Mouse (Mus musculus): ENCODE data around the gene Gulp1.

Gene Gulp1

GRCm38 (mm10) chr1:44720785-44721410, 169.6 kb downstream of the Gulp1 start:
- in situ Hi-C loops (cut with MboI; ENCODE audit: unreplicated experiment in 2 of 2), result no loop called here

DNA sequence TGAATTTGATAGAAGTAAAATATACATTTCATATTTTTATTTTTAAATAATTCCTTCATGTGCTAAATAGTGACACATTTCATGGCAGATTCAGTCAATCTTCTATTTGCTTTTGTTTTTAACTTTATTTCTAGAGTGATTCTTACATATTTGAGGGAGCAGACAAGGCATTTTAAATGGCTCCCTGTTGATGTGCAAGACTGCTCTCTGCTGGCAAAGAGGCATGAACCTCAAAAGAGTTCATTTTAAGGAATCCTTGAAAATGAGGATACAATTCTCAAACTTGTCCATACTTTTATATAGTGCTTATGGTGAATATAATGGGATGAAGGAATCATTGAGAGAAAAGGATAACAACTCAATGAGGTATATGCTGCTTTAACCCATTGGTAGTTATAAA, 189.9 kb downstream of the Gulp1 start:
- in situ Hi-C loops (cut with MboI; ENCODE audit: unreplicated experiment in 2 of 2), result loop anchor here (10.0 to 25.0 kb wide), 6 partner anchors 504 to 1271 kb away; partner anchors contain the start of genes Col3a1 (in 2 of the 2) and Gm8251 (in 1 of the 2)

DNA sequence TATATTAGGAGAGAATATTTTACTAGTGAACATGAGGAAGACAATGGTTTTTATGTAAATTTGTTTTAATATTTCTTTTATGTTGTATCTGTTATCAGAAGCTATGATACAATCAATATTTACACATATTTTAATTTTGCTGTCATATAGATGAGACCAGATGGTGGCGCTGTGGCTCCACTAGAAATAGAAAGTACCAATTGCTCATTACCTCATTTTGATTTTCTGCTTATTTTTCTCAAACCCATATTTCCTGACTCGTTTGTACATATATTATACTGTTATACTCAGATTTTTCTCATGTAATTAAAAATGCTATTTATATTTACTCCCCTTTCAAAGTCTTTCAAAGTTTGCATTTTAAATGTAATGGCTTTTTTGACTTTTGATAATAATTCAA, 194.4 kb downstream of the Gulp1 start:
- in situ Hi-C loops (cut with MboI; ENCODE audit: unreplicated experiment in 2 of 2), result loop anchor here (5.0 to 25.0 kb wide), 8 partner anchors 508 to 1267 kb away; partner anchors contain the start of genes Col3a1 (in 2 of the 2) and Gm8251 (in 1 of the 2)

DNA sequence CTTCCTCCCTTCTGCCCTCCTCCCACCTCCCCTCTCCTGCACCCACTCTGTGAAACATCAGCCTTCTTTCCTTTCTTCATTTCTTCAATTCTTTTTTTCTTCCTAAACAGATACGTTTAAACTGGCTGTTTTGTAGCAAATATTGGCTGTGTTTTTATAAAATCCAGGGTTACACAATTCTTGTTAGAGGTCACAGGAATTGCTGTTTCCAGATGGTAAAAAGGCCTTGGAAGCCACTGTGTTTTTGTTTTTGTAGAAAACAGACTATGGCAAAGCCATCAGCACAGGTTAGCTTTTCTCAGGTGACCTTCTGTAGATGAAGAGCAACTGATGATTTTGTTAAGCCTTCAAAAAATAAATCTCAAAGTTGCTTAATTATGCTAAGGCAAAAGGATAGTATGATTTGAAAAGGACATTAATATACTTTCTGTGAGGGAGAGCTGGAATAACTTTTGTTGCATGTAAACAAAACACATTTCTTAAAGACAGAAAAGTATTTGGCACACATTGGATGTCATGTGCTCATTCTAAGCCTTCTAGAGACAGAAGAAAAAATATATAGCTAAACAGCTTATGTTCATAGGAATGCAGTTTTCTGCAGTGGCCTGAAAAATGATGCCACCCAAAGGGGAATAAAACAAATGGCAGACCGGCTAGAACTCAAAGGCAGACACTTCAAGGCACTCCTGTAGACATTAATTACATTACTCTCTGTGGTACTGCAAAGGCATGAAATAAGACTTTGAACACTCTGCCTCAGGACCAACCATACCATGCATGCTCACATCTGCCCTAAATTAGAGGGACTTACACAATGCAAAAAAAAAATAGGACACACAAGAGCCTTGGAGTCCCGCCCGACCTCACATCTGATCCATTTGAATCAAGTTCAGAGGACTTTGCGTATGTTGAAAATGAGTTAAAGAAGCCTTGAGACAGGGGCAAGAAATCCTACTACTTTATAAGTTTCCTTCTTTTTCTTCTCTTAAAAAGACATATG, 199.7 kb downstream of the Gulp1 start:
- in situ Hi-C loops (cut with MboI; ENCODE audit: unreplicated experiment in 2 of 2), result no loop called here

DNA sequence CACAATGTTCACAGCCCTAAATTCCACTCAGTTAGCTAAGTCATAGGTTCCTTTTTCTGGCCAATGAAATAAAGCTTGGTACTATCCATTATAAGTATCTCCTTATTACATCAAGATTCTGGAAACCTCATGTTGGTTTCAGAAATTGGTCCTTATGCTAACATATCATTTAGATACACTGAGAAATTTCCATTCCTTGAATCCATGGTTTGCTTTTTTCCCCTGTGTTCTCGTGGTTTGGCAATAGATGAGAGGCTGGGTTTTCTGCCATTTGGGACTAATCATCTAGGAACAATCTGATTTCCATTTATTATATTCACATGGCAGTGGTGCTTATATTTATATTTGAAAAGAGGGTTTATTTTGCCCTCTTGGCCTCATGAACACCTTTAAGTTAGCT, 226.9 kb downstream of the Gulp1 start:
- in situ Hi-C loops (cut with MboI; ENCODE audit: unreplicated experiment in 2 of 2), result no loop called here

- in situ Hi-C loops (cut with MboI; ENCODE audit: unreplicated experiment in 2 of 2), result no loop called here
Observed at GRCm38 (mm10) chr1:44803594-44804372, 252.5 kb downstream of the Gulp1 start.

DNA sequence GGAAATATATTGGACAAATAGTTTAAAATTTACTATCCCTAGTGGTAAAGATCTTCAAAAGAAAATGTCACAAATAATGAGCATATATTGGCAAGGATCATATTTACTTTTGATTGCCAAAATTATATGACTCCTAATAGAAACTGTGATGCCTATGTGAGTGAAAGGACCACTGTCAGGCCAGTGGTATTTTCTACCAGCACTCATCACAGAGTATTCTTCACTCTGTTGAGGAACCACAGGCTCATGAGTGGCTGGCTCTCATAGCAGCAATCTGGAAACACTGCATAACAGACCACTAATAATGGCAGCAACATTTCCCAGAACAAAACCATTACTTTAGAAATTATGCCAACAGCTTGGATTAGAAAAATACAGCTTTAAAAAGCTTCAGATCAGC, 255.1 kb downstream of the Gulp1 start:
- in situ Hi-C loops (cut with MboI; ENCODE audit: unreplicated experiment in 2 of 2), result no loop called here

GRCm38 (mm10) chr1:44810336-44810735, 259.0 kb downstream of the Gulp1 start:
- in situ Hi-C loops (cut with MboI; ENCODE audit: unreplicated experiment in 2 of 2), result no loop called here

- in situ Hi-C loops (cut with MboI; ENCODE audit: unreplicated experiment in 2 of 2), result no loop called here
Observed at GRCm38 (mm10) chr1:44833934-44834333, 282.6 kb downstream of the Gulp1 start.

All from v-Abl transformed pro-B cells (cell line).